Mouse (Mus musculus): ENCODE results near the gene Cyp26a1. TPM values are rescaled to one million over a fixed set of nuclear protein-coding genes. Genes with fewer than 3 reads are reported as not detected.

The Cyp26a1 gene
- polyA plus RNA-seq (2016; fragmentation: Nextera tagmentation; extraction: Ambion mirVana), result 0.70 and 0.92 TPM in 2 replicates

DNA sequence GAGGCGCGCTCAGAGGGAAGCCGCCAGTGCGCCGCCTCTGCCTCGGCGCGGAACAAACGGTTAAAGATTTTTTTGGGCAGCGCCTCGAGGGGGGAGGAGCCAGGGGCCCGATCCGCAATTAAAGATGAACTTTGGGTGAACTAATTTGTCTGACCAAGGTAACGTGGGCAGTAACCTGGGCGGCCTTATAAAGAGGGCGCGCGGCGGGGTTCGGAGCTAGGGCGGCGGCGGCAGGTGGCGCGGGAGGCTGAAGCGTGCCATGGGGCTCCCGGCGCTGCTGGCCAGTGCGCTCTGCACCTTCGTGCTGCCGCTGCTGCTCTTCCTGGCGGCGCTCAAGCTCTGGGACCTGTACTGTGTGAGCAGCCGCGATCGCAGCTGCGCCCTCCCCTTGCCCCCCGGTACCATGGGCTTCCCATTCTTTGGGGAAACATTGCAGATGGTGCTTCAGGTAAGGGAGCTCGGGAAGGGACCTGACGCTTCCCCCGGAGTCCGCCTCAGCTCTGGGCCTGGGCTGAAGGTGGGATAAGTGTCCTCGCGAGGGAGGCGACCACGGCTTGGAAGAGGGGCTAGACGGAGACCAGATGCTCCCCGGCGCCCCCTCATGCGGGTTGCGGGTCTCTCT, at the start of gene Cyp26a1:
Gene Cyp26a1 (plus strand): TSS at position 148 of the 622 bp plus-strand sequence.
- peak within 1 kb of the TSS; percentile 88 for H3K4me2 ChIP-seq

DNA sequence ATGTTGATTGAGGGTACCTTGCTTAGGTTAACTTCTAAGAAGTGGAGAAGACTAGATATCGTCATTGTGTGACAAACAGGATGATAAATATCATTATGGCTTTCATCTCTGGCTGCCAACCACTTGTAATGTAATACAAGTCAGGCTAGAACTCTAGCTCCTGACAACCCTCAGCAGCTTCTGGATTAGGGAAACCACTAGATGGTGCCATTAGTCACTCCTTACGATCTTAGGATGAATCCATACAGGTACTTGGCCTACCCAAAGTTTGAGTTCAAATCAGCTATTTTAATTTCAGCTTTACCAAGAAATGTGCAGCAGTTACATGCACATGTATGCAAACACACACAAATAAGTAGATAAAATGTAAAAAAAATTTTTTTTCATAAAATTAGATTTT, 49.6 kb upstream of the Cyp26a1 start:
- WGBS, result 32% methylated on average over 2 of the region's 2 CpGs
- H3K36me3 ChIP-seq, result no peaks in the 10 kb centered on the region
- no peaks in the 10 kb centered on the region for H3K4me1 ChIP-seq (replicated peaks)
- no peak overlapping the region for H3K27ac ChIP-seq (ENCODE audit: poor library complexity, severe bottlenecking)
- no peak overlapping the region for H3K9ac ChIP-seq
- no peak for ATAC-seq (ENCODE audit: insufficient number of reproducible peaks, low FRiP score)
- H3K27me3 ChIP-seq (replicated peaks), result no peaks in the 10 kb centered on the region
- H3K4me3 ChIP-seq, result no peak overlapping the region
- H3K4me2 ChIP-seq, result no peak overlapping the region
- no peaks in the 10 kb centered on the region for H3K9me3 ChIP-seq (replicated peaks)

More for the DNA sequence above, at the start of gene Cyp26a1:
- under 1% methylated on average over 51 of the region's 51 CpGs for WGBS
- no peak for ATAC-seq (ENCODE audit: insufficient number of reproducible peaks, low FRiP score)
- H3K4me3 ChIP-seq, result peak within 1 kb of the TSS; percentile 49
- H3K36me3 ChIP-seq, result no peaks in the 10 kb centered on the region
- peaks cover 95% of the 10 kb centered on the region for H3K27me3 ChIP-seq (replicated peaks)
- H3K4me1 ChIP-seq (replicated peaks), result peaks cover 47% of the 10 kb centered on the region
- no peak within 1 kb of the TSS for H3K27ac ChIP-seq (ENCODE audit: poor library complexity, severe bottlenecking)
- no peak within 1 kb of the TSS; the same call in 1 of the 2 replicates for H3K9ac ChIP-seq
- H3K9me3 ChIP-seq (replicated peaks), result no peaks in the 10 kb centered on the region

DNA sequence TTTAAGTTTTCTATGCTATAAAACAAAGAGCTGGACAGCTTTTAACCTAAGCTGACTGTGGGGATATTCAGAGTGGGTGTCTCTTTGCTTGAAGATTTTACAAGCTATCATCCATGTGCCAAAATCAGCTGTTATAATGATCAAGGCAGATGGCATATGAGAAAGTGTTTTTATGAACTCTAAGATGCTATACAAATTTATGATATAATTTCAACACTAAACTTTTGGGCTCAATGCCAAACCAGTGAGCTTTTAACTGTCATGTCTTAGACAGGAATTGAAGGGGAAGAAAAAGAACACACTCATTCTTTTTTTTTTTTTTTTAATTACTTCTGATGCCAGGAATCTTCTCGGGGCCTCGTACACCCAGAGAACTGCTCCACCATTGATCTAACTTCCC, 47.1 kb upstream of the Cyp26a1 start:
- 80% methylated on average over 2 of the region's 2 CpGs for WGBS
- no peaks in the 10 kb centered on the region for H3K4me1 ChIP-seq (replicated peaks)
- H3K27ac ChIP-seq (ENCODE audit: poor library complexity, severe bottlenecking), result no peak overlapping the region
- H3K27me3 ChIP-seq (replicated peaks), result no peaks in the 10 kb centered on the region
- H3K4me3 ChIP-seq, result no peak overlapping the region
- no peak overlapping the region for H3K4me2 ChIP-seq
- no peak for ATAC-seq (ENCODE audit: insufficient number of reproducible peaks, low FRiP score)
- H3K36me3 ChIP-seq, result no peaks in the 10 kb centered on the region
- H3K9me3 ChIP-seq (replicated peaks), result no peaks in the 10 kb centered on the region
- no peak overlapping the region for H3K9ac ChIP-seq

- Histone ChIP-seq H3K36me3 (no peaks in the 10 kb centered on the region), H3K4me3 (no peak overlapping the region), H3K4me2 (no peak overlapping the region), H3K27ac (ENCODE audit: poor library complexity, severe bottlenecking) (no peak overlapping the region), H3K4me1 (replicated peaks) (peaks cover 6% of the 10 kb centered on the region; the same call in 1 of the 2 replicates), H3K9ac (no peak overlapping the region), H3K9me3 (replicated peaks) (no peaks in the 10 kb centered on the region), H3K27me3 (replicated peaks) (no peaks in the 10 kb centered on the region)
- no peak for ATAC-seq (ENCODE audit: insufficient number of reproducible peaks, low FRiP score)
- WGBS, result 37% methylated on average over 5 of the region's 5 CpGs
Observed at GRCm38 (mm10) chr19:37654012-37654411, 43.6 kb upstream of the Cyp26a1 start.

DNA sequence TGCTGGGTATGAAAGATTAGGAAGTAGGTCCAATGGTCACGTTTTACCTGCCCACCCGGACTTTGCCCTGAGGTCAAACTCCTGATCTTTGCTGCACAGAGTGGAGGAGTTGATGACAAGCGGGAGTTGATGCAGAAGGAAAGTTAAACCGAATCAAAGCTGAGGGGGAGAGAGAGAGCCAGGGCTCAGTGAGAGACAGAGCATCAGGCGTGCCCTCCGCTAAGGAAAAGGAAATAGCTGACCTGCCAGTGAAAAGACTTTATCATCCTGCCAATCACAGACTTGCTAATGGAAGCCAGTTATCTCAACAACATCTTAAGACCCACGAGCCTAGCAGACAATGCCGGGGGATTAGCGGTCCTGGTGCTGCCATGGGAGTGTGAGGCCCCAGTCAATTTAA, 41.2 kb upstream of the Cyp26a1 start:
- H3K4me2 ChIP-seq, result no peak overlapping the region
- no peaks in the 10 kb centered on the region for H3K36me3 ChIP-seq
- H3K9me3 ChIP-seq (replicated peaks), result no peaks in the 10 kb centered on the region
- H3K9ac ChIP-seq, result no peak overlapping the region
- no peaks in the 10 kb centered on the region for H3K27me3 ChIP-seq (replicated peaks)
- H3K4me1 ChIP-seq (replicated peaks), result peaks cover 6% of the 10 kb centered on the region; the same call in 1 of the 2 replicates
- H3K27ac ChIP-seq (ENCODE audit: poor library complexity, severe bottlenecking), result no peak overlapping the region
- no peak for ATAC-seq (ENCODE audit: insufficient number of reproducible peaks, low FRiP score)
- WGBS, result 10% methylated on average over 9 of the region's 9 CpGs
- H3K4me3 ChIP-seq, result no peak overlapping the region

DNA sequence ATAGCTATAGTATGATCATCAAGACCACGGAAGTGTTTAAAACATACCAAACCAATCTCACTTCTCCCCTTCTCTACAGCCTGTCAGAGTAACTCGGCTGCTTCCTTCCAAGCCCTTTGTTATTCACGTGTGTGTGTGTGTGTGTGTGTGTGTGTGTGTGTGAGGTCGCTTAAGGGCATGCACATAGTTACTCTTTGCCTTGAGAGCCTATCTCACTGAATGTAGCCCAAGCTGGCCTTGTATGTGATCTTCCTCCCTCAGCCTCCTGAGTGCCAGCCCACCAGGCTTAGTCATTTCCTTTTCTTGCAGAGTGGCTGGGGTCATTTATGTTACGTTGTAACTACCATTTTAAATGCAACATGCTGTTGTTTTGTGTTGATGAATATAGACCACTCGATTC, 32.3 kb upstream of the Cyp26a1 start:
- Histone ChIP-seq H3K4me1 (replicated peaks) (no peaks in the 10 kb centered on the region), H3K4me2 (no peak overlapping the region), H3K36me3 (no peaks in the 10 kb centered on the region), H3K27ac (ENCODE audit: poor library complexity, severe bottlenecking) (no peak overlapping the region), H3K9me3 (replicated peaks) (no peaks in the 10 kb centered on the region), H3K9ac (no peak overlapping the region), H3K4me3 (no peak overlapping the region), H3K27me3 (replicated peaks) (no peaks in the 10 kb centered on the region)
- 68% methylated on average over 6 of the region's 6 CpGs for WGBS
- no peak for ATAC-seq (ENCODE audit: insufficient number of reproducible peaks, low FRiP score)

DNA sequence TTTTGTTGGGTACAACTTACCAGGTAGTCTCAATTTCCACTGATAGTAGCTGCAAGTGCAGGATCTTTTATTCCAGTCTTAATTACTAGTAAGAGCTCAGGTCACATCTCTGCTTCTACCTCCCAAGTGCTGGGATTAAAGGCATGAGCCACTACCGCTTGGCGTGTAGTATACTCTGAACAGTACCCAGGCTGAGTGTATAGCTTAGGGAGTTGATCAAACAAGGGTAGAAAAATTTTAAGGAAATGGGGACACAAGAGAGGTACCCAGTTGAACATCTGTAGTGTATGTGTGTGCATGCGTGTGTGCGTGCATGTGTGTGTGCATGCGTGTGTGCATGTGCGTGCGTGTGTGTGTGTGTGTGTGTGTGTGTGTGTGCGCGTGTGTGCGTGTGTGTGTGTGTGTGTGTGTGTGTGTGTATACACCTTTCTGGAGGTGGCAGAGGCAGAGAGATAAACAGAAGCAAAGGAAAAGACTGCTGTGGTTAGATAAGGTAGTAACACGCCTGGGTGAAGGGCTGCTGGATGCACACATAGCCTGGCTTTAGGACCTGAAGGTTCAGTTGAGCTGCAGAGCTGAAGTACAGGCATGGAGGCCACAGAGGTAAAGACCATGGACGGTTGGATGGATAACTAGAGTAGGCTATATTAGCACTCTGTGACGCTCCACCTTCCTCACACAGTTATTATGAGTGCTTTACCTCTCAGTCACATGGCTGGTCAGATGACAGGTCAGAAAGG, 29.6 kb upstream of the Cyp26a1 start:
- WGBS, result 79% methylated on average over 13 of the region's 13 CpGs
- ATAC-seq (ENCODE audit: insufficient number of reproducible peaks, low FRiP score), result peak; percentile 63; the same call in 1 of the 2 replicates
- H3K9ac ChIP-seq, result no peak overlapping the region

DNA sequence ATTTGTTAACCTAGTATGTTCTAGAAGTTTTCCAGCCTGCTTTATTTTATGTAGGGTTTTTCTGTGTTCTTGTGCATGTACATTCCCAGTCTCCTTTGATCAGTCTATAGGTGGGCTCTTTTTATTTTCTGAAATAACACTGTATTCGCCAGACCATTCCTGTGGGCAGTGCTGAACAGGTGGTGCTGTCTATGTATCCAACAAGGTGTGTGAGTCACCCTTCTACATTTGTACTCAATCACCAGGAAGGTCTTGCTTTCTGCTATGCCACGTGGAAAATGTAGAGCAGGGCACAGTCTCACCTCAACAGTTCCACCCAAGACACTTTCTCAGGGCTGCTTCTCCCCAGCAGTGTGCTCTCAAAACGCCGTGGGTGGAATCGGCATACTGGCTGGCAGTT, 28.9 kb upstream of the Cyp26a1 start:
- no peak overlapping the region for H3K27ac ChIP-seq (ENCODE audit: poor library complexity, severe bottlenecking)
- no peak overlapping the region for H3K9ac ChIP-seq
- no peak overlapping the region for H3K4me3 ChIP-seq
- H3K27me3 ChIP-seq (replicated peaks), result no peaks in the 10 kb centered on the region
- no peaks in the 10 kb centered on the region for H3K4me1 ChIP-seq (replicated peaks)
- no peaks in the 10 kb centered on the region for H3K36me3 ChIP-seq
- no peak overlapping the region for H3K4me2 ChIP-seq
- 86% methylated on average over 5 of the region's 5 CpGs for WGBS
- no peaks in the 10 kb centered on the region for H3K9me3 ChIP-seq (replicated peaks)
- no peak for ATAC-seq (ENCODE audit: insufficient number of reproducible peaks, low FRiP score)

More for the DNA sequence above, 29.6 kb upstream of the Cyp26a1 start:
- Histone ChIP-seq H3K4me1 (replicated peaks) (no peaks in the 10 kb centered on the region), H3K36me3 (no peaks in the 10 kb centered on the region), H3K9me3 (replicated peaks) (no peaks in the 10 kb centered on the region), H3K4me2 (no peak overlapping the region), H3K4me3 (no peak overlapping the region), H3K27me3 (replicated peaks) (no peaks in the 10 kb centered on the region), H3K27ac (ENCODE audit: poor library complexity, severe bottlenecking) (no peak overlapping the region)

- no peak overlapping the region for H3K4me2 ChIP-seq
- no peak for ATAC-seq (ENCODE audit: insufficient number of reproducible peaks, low FRiP score)
- no peak overlapping the region for H3K9ac ChIP-seq
- no peak overlapping the region for H3K4me3 ChIP-seq
- no peaks in the 10 kb centered on the region for H3K4me1 ChIP-seq (replicated peaks)
- no peak overlapping the region for H3K27ac ChIP-seq (ENCODE audit: poor library complexity, severe bottlenecking)
- no peaks in the 10 kb centered on the region for H3K36me3 ChIP-seq
- no peaks in the 10 kb centered on the region for H3K27me3 ChIP-seq (replicated peaks)
- no peaks in the 10 kb centered on the region for H3K9me3 ChIP-seq (replicated peaks)
- WGBS, result 83% methylated on average over 5 of the region's 5 CpGs
Observed at GRCm38 (mm10) chr19:37669486-37669885, 28.1 kb upstream of the Cyp26a1 start.

DNA sequence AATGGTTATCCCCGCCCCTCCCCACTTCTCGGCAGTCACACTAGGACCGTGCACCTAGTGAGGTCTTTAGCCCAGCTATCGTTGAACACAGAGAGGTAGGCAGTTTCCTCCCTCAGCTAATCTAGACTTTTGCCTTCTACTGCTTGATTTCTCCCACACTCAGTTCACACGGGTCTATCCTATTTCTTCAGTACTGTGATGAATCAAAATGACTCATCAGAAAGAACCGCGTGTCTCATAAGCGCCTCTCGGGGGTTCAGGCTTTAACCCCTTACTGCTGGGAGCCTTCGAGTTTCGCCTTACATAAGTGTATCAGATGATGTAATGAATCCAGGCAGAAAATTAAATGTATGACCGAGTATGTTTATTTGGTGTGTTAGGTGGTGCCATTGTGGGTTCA, 24.2 kb upstream of the Cyp26a1 start:
- no peak for ATAC-seq (ENCODE audit: insufficient number of reproducible peaks, low FRiP score)
- no peaks in the 10 kb centered on the region for H3K9me3 ChIP-seq (replicated peaks)

GRCm38 (mm10) chr19:37685281-37685680, 12.3 kb upstream of the Cyp26a1 start, which contains the start of gene Cyp26c1:
TSS of gene Cyp26c1 (plus strand) at chr19:37685581.
- H3K4me2 ChIP-seq, result peak within 1 kb of the TSS; percentile 18; the same call in 1 of the 2 replicates
- H3K4me1 ChIP-seq (replicated peaks), result peaks cover 20% of the 10 kb centered on the region
- no peaks in the 10 kb centered on the region for H3K36me3 ChIP-seq
- peaks cover 83% of the 10 kb centered on the region for H3K27me3 ChIP-seq (replicated peaks)
- no peak for ATAC-seq (ENCODE audit: insufficient number of reproducible peaks, low FRiP score)
- H3K27ac ChIP-seq (ENCODE audit: poor library complexity, severe bottlenecking), result no peak within 1 kb of the TSS
- no peaks in the 10 kb centered on the region for H3K9me3 ChIP-seq (replicated peaks)
- 17% methylated on average over 6 of the region's 6 CpGs for WGBS
- no peak within 1 kb of the TSS for H3K4me3 ChIP-seq
- H3K9ac ChIP-seq, result no peak within 1 kb of the TSS

More for the DNA sequence above, 24.2 kb upstream of the Cyp26a1 start:
- no peak overlapping the region for H3K4me2 ChIP-seq
- H3K4me1 ChIP-seq (replicated peaks), result no peaks in the 10 kb centered on the region
- no peaks in the 10 kb centered on the region for H3K27me3 ChIP-seq (replicated peaks)
- H3K27ac ChIP-seq (ENCODE audit: poor library complexity, severe bottlenecking), result no peak overlapping the region
- 64% methylated on average over 12 of the region's 12 CpGs for WGBS
- no peaks in the 10 kb centered on the region for H3K36me3 ChIP-seq
- no peak overlapping the region for H3K9ac ChIP-seq
- H3K4me3 ChIP-seq, result no peak overlapping the region
